In genomic region chr3:49032981-49033380, GRCm38 (mm10) we compare ENCODE assay signal across 10 mouse cellular contexts.
DNase-seq lines count a peak whose midpoint lies in the region; ATAC-seq and TF ChIP-seq lines count a peak whose summit lies in the region.
"Had no signal": no experiment of that assay in that cellular context is flagged by ENCODE, and none has a peak within 500 bp of the region (broad histone marks: within the 10 kb centered on the region; RNA-seq: fewer than 3 reads in every experiment).

No protein-coding gene starts in this region.

- H3K4me3 ChIP-seq in kidney, embryonic 16.5 days (ENCODE audit: low read length): no peak overlapping the region
- H3K4me3 ChIP-seq in intestine, embryonic 16.5 days (ENCODE audit: low read length): no peak overlapping the region

- H3K27ac ChIP-seq in kidney, embryonic 16.5 days (ENCODE audit: low read length): no peak overlapping the region
- no peak overlapping the region for H3K27ac ChIP-seq in intestine, embryonic 16.5 days (ENCODE audit: low read length)

- 61% methylated on average over 5 of the region's 5 CpGs for WGBS in kidney, embryonic 16.5 days
- WGBS in intestine, embryonic 16.5 days: 56% methylated on average over 5 of the region's 5 CpGs

- no peak overlapping the region for H3K4me2 ChIP-seq in kidney, embryonic 16.5 days (replicated peaks; ENCODE audit: low read depth, low read length)
- H3K4me2 ChIP-seq in intestine, embryonic 16.5 days (ENCODE audit: low read depth, low read length): no peak overlapping the region

- no peaks in the 10 kb centered on the region for H3K36me3 ChIP-seq in kidney, embryonic 16.5 days (ENCODE audit: insufficient read depth, low read length)
- H3K36me3 ChIP-seq in intestine, embryonic 16.5 days (ENCODE audit: control insufficient read depth, insufficient read depth, low read length): no peaks in the 10 kb centered on the region

- no peak for TF ChIP-seq POLR2A in brain, embryonic 14.5 days (IDR thresholded peaks at IDR 0.05; ENCODE audit: borderline replicate concordance, extremely low read depth, insufficient read depth, insufficient read length, poor library complexity, severe bottlenecking)

- no peak overlapping the region for H3K9ac ChIP-seq in kidney, embryonic 16.5 days (replicated peaks; ENCODE audit: low read length)
- H3K9ac ChIP-seq in intestine, embryonic 16.5 days (ENCODE audit: low read depth, low read length): no peak overlapping the region

- no peaks in the 10 kb centered on the region for H3K4me1 ChIP-seq in kidney, embryonic 16.5 days (ENCODE audit: insufficient read depth, low read length)
- no peaks in the 10 kb centered on the region for H3K4me1 ChIP-seq in intestine, embryonic 16.5 days (ENCODE audit: control insufficient read depth, insufficient read depth, low read length)

- no peak for TF ChIP-seq CTCF in brain, embryonic 14.5 days (IDR thresholded peaks at IDR 0.05; ENCODE audit: borderline replicate concordance, extremely low read depth, insufficient read depth, insufficient read length)

- DNase-seq in kidney, adult 8-10 months: no peak
- DNase-seq in brain, embryonic 14.5 days (ENCODE audit: low read depth): peak; percentile 95
- DNase-seq in embryo, embryonic 10.5 days (ENCODE audit: low spot score): peak; percentile 29
- peak; percentile 10 to 56 for DNase-seq in layer of hippocampus, postnatal 14 days (ENCODE audit: low spot score in 2 of 2)
- no peak for DNase-seq in gastrocnemius, adult 8-10 months (ENCODE audit: low spot score in 2 of 2)
- DNase-seq: liver had no signal

- H3K27me3 ChIP-seq in kidney, embryonic 16.5 days (ENCODE audit: insufficient read depth, low read length): no peaks in the 10 kb centered on the region
- H3K27me3 ChIP-seq in intestine, embryonic 16.5 days (replicated peaks; ENCODE audit: control insufficient read depth, insufficient read depth, low read length): no peaks in the 10 kb centered on the region

- peak; percentile 54; the same call in 1 of the 2 replicates for ATAC-seq in kidney, embryonic 16.5 days (ENCODE audit: low FRiP score, low TSS enrichment)
- no peak for ATAC-seq in inflammation-experienced regulatory T-cells, adult 6 months
- no peak for ATAC-seq in intestine, embryonic 16.5 days
- ATAC-seq: intestine, postnatal 0 days had no signal

- no peaks in the 10 kb centered on the region for H3K9me3 ChIP-seq in kidney, embryonic 16.5 days (ENCODE audit: low read length)
- no peaks in the 10 kb centered on the region for H3K9me3 ChIP-seq in intestine, embryonic 16.5 days (ENCODE audit: control insufficient read depth, low read length)

Comparison
In these comparisons a context has a peak if more than half of its experiments do, and no peak if none do; other contexts are left out.
1. DNase-seq: peak in brain, embryonic 14.5 days (single experiment), embryo, embryonic 10.5 days (single experiment) and layer of hippocampus, postnatal 14 days (2 of 2); none in kidney, adult 8-10 months (0 of 2) and gastrocnemius, adult 8-10 months (0 of 2).